Mouse (Mus musculus) skeletal muscle tissue, postnatal 0 days (tissue): ENCODE data around the gene Lair1. TPM values are rescaled to one million over a fixed set of nuclear protein-coding genes. Genes with fewer than 3 reads are reported as not detected.

Experiments
- polyA plus RNA-seq: library from polyadenylated mRNA; unstranded; fragments of >200 nt; fragmentation: Nextera tagmentation; extraction: Ambion mirVana; gene quantifications from 2 replicates; pipeline ENCODE4 v1.2.1, GENCODE M21; 2015

The Lair1 gene
- 0.18 and 0.46 TPM in 2 replicates for polyA plus RNA-seq

DNA sequence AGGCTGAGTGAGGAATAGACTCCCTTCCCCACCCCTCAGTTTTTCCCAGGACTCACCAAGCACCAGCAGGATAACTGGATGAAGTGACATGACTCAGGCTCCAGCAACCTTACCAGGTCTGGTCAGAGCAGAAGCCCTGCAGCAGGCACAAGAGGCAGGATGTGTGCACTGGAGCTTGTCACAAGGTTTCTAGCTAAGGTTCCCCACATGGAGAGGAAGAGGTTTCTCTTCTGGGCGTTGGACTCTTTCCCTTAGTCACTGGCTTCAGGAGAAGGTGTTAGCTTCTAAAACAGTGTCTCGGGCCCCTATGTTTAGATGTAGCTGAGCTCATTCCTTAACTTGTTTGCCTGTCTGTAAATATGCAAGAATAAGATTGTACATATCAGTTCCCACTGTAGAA lies at the start of gene Lair1:
TSS of gene Lair1 (minus strand) at position 192 of the 400 bp plus-strand sequence.

Other genes with a start within 250 kb of the Lair1 start
- gene Gm15448, start 237.5 kb downstream of the Lair1 start, polyA plus RNA-seq: 0.17 TPM in 1 of 2 replicates, not detected in the other
- gene Pira2, start 218.2 kb downstream of the Lair1 start, polyA plus RNA-seq: 0.28 and 0.62 TPM in 2 replicates
- 0.13 and 0.28 TPM in 2 replicates for gene Gm14548, start 165.1 kb downstream of the Lair1 start, polyA plus RNA-seq
- gene Lilra6, start 147.7 kb downstream of the Lair1 start, polyA plus RNA-seq: 0.09 and 0.10 TPM in 2 replicates
- 3.1 and 3.3 TPM in 2 replicates for gene Ttyh1, start 56.2 kb upstream of the Lair1 start, polyA plus RNA-seq
- 20.8 and 22.7 TPM in 2 replicates for gene Leng8, start 73.8 kb upstream of the Lair1 start, polyA plus RNA-seq
- gene Leng9, start 87.2 kb upstream of the Lair1 start, polyA plus RNA-seq: 3.2 and 4.1 TPM in 2 replicates
- gene Cdc42ep5, start 101.7 kb upstream of the Lair1 start, polyA plus RNA-seq: 36.6 and 37.6 TPM in 2 replicates
- gene Lilra5, start 174.6 kb upstream of the Lair1 start, polyA plus RNA-seq: 0.09 and 0.13 TPM in 2 replicates